Mouse (Mus musculus): ENCODE measurements around the gene Parp3. TPM values are rescaled to one million over a fixed set of nuclear protein-coding genes. Genes with fewer than 3 reads are reported as not detected.

The Parp3 gene
- total RNA-seq, 2 experiments from 2014 or later: 3.3 to 3.5 TPM

DNA sequence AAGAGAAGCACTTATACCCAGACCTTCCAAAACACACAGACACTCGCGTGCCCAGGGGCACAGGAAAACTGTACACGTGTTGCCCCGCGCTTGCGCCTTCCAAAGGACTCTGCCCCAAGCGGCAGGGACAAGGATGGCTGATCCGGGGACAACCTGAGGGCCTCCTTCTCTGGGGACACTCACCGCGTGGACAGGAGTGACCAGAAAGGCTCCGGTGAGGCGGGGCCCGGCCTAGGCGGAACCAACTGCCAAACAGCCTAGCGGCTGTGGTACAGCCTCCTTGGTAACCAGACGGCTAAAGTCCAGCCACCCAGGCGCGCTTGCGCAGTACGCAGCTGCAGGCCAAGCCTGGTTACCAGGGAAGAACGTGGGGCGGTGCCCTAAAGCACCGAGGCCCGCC lies 29.4 kb downstream of the Parp3 start, which contains the start of the genes Abhd14b and Abhd14a:
Abhd14b (plus strand) TSS at position 112 of the 400 bp plus-strand sequence.
Abhd14a (minus strand) TSS at position 331 of the 400 bp plus-strand sequence.
- intact Hi-C loops (cut with DNase I): loop anchor here (2.0 kb wide), 1 partner anchor 29 kb away; the partner anchor contains the start of gene Parp3
- DNase-seq (ENCODE audit: low spot score in 2 of 2): peak; percentile 88 to 90

DNA sequence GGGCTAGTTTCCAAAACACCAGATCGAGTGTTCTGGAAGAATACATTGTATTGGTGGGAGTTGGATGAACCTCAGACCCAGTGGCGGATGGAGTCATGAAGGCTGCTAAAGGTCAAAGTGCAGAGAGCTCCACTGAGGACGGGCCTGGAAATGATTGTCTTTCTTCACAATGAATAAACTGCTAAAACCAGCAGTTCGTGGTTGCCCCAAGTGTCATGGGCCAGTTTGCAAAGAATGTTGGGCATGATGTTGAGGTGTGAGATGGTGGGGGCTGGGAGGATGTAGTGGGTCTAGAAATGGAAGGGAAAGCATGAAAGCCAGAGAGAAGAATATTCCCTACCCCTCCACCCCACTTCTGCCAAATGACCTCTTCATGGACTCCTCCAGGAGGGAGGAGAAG lies 31.9 kb downstream of the Parp3 start:
- intact Hi-C loops (cut with DNase I): no loop called here
- DNase-seq (ENCODE audit: low spot score in 2 of 2): no peak

DNA sequence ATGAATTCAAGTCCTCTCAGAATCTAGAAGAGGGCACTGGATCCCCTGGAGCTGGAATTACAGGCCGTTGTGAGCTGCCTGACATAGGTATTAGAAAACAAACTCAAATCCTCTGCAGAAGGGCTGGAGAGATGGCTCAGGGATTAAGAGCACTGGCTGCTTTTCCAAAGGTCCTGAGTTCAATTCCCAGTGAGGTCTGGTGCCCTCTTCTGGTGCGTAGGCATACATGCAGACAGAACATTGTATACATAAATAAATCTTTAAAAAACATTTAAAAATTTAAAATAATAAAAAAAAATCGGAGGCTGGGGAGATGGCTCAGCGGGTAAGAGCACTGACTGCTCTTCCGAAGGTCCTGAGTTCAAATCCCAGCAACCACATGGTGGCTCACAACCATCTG lies 34.1 kb downstream of the Parp3 start:
- intact Hi-C loops (cut with DNase I): no loop called here
- no peak for DNase-seq (ENCODE audit: low spot score in 2 of 2)

DNA sequence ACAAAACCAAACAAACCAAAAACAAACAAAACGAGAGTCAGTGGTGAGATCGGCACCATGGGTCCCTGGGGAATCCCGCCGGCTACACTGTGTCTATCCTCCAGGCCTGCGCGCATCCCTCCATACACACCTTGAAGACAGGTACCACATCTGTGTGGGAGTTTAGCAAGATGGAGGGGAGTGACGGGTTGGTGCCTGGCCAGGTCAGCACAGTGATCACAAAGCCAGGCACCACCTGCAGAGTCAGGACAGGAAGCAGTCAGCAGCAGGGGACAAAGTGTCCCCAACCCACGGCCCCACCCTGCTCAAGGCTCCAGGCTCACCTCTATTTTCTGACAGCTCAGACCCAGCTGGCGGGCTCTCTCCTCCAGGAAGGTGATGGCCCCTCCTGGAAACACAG lies 40.2 kb downstream of the Parp3 start:
- no peak for DNase-seq (ENCODE audit: low spot score in 2 of 2)
- intact Hi-C loops (cut with DNase I): no loop called here

DNA sequence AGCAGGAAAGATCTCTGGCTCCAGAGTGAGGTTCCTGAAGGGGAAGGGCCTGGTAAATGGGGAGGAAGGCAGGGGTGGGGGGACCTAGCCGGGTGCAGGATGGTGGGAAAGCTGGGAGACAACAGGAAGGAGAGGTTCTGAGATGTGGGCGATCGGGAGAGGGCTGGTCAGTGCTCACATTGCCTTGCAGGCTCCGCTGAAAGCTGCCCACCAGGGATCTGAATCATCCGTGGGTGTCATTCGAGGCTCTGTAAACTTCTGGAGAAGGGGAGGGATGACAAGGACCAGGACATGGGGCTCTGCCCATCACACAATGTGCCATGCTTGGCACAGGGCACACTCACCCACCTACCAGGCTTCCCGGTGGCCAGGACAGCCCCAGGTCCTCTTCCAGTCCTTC lies 43.4 kb downstream of the Parp3 start:
- DNase-seq (ENCODE audit: low spot score in 2 of 2): peak; percentile 38 to 52

DNA sequence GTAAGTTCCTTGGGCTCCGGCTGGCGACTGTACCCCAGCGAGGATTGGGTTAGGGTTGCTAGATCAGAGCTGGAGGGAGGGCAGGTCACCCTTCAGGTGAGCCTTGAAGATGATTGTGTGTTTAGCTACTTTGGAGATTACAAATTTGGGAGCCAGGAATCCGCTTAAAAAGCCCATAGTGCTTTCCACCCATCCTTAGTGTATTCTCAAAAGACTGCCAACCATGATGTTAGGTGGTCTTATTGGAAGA lies 46.8 kb downstream of the Parp3 start:
- intact Hi-C loops (cut with DNase I): no loop called here
- DNase-seq (ENCODE audit: low spot score in 2 of 2): no peak

More for the DNA sequence above, 43.4 kb downstream of the Parp3 start:
- intact Hi-C loops (cut with DNase I): no loop called here

DNA sequence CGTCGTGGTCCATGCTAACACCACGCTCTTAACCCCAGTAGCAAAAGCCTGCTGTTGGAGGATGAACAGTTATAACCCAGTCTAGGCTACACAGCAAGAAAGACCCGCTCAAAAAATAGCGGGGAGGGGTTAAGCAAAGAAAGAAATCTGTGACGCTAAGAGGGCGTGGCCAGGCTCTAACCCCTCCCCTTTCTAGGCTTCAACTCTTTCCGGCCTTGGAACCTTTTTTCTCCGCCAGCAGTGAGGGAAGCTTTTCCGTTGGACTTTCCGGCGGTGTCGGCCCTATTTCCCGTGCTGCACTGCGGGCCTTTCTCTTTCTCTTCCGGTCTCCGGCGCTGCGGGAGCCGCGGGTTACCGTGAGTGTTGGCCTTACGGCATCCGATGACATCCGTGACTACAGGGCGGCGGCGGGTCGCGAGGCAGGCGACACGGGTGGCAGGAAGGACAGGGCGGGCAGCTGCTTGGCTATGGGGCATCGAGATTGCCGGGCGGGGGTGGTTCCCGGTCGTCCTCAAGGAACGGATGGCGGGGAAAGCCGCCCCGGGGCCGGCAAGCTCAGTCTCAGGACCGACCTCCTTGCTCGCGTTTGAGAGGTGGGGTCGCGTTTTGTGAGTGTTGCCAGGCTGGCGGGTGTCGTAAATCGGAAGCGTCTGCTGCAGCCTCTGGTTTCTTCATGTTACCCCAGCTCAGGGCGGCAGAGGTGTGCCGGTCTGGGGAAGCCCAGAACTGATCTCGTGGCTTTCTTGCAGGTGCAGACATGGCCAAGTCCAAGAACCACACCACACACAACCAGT lies 47.3 kb downstream of the Parp3 start, which contains the start of gene Rpl29:
Rpl29 (plus strand) TSS at position 234 of the 794 bp plus-strand sequence.
- peak; percentile 94 to 95 for DNase-seq (ENCODE audit: low spot score in 2 of 2)
- intact Hi-C loops (cut with DNase I): loop anchor here (10.0 kb wide), 1 partner anchor 225 kb away; the partner anchor contains the start of gene Twf2

DNA sequence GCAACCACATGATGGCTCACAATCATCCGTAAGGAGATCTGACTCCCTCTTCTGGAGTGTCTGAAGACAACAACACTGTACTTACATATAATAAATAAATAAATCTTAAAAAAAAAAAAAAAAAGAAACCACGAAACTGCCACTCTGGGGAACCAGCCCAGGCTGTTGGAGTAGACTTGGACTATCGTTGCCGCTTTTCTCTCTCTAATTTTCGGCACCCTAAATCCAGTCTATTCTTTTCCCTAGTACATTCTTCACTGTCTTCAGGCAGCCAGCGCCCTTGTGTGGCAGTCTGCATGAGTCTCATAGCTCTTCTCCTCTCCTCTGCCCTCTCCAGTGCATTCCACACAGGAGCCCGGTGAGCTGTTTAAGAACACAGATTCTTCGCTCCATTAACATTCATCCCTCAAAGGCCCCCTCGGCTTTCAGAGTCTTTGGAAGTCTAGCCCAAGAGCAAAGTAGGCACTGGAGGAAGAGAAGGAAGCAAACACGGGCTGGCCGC lies 48.0 kb downstream of the Parp3 start:
- DNase-seq (ENCODE audit: low spot score in 2 of 2): peak in 1 of 2 experiments; percentile 44
- intact Hi-C loops (cut with DNase I): loop anchor here (10.0 kb wide), 1 partner anchor 224 kb away; the partner anchor contains the start of gene Twf2

DNA sequence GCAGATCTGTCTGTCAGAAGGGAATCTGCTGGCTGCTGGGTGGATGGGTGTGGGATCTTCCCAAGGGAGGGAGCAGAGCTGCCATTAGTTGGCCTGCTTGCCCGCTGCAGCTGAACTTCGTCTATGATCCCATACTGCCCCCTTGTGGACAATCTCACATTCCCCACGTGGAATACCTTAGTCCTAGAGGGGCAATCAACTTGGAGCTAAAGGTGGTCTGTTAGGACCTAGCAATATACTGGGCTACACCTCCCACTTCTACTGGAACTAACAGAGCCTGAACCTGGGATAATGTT lies 54.9 kb downstream of the Parp3 start:
- intact Hi-C loops (cut with DNase I): loop anchor here (1.0 to 10.0 kb wide), 4 partner anchors 53 to 217 kb away; partner anchors contain the start of genes Dusp7 and Twf2
- peak; percentile 93 to 94 for DNase-seq (ENCODE audit: low spot score in 2 of 2)

DNA sequence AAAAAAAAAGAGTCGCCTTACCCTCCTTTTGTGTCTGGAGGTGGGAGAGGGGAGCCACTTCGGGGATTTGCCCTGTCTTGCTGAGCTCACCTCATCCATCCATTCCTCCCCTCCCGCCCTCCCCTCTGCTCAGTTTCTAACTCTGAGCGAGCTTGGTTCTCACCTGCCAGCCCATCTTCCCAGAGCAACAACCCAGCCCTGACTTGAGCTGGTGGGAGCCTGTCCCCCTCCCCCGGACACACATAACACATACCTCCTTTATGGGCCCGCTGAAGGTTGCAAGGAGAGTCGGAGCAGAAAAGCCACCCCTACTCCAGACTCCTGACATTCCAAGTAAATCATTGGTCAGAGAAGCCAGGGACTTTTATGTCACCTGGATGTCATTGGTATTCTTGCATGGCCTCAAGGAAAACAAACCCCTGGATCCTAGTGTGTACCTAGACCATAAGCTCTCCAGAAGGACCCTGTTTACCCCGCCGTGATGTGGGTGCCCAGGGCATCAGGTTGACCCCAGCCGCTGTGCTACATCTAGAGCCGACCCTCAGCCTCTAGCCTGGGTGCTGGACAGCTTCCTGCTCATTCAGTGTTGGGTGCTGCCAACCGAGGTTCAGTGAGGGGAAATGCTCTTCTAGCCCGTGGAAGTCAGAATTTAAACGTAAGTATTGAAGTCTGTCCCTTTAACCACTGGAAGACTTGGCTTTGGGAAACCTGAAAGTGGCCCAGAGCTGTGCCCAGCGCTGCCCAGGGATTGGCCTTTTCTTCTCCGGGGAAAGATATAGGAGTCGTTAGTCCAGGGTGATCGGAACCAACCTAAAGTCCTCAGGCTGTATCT lies 55.5 kb downstream of the Parp3 start:
- intact Hi-C loops (cut with DNase I): loop anchor here (1.0 to 10.0 kb wide), 4 partner anchors 52 to 216 kb away; partner anchors contain the start of genes Dusp7 and Twf2
- DNase-seq (ENCODE audit: low spot score in 2 of 2): no peak

DNA sequence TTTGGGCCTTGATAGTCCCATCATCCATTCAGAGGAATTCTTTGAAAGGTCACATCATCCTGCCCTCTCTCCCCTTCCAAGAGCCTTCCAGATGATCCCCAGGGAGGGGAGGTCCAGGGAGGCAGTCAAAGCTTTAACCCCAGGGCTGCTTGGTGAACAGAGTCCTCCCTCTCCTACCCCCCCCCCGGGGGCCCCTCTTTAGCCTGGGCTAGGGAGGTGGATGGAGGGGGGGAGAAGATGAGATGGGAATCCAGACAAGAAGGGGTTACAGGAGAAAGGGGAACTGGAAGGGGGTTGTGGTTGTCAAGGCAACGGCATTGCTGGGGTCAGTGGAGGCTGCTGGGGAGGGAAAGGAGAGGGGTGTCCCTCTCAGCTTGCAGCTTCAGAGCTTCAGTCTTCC lies 56.1 kb downstream of the Parp3 start:
- DNase-seq (ENCODE audit: low spot score in 2 of 2): no peak
- intact Hi-C loops (cut with DNase I): loop anchor here (1.0 to 10.0 kb wide), 4 partner anchors 52 to 216 kb away; partner anchors contain the start of genes Dusp7 and Twf2

Other genes with a start within 250 kb of the Parp3 start
- gene Alas1, start 228.3 kb downstream of the Parp3 start, total RNA-seq (2021): 100 to 1,000 TPM; 140 to 154 TPM
- 10 to 100 TPM; 17.7 to 19.3 TPM for gene Poc1a, start 195.9 kb downstream of the Parp3 start, total RNA-seq (2021)
- 100 to 1,000 TPM in 1 of 2 experiments, 10 to 100 TPM in 1; 95.1 to 102 TPM for gene Dusp7, start 108.3 kb downstream of the Parp3 start, total RNA-seq (2021)
- 100 to 1,000 TPM; 336 to 343 TPM for gene Rpl29, start 47.5 kb downstream of the Parp3 start, total RNA-seq (2021)
- 10 to 100 TPM in 1 of 2 experiments, 1 to 10 TPM in 1; 7.9 to 11.1 TPM for gene Acy1, start 38.6 kb downstream of the Parp3 start, total RNA-seq (2021)
- 1 to 10 TPM; 7.7 to 8.1 TPM for gene Abhd14b, start 29.5 kb downstream of the Parp3 start, total RNA-seq (2021)
- 10 to 100 TPM; 48.7 to 54.1 TPM for gene Abhd14a, start 29.3 kb downstream of the Parp3 start, total RNA-seq (2021)
- 100 to 1,000 TPM; 151 to 170 TPM for gene Pcbp4, start 23.7 kb downstream of the Parp3 start, total RNA-seq (2021)
- 1 to 10 TPM; 3.7 to 5.8 TPM for gene Gpr62, start 11.0 kb downstream of the Parp3 start, total RNA-seq (2021)
- gene Rrp9, start 986 bp downstream of the Parp3 start, total RNA-seq (2021): 10 to 100 TPM; 34.1 to 47.5 TPM
- not detected for gene Iqcf1, start 23.0 kb upstream of the Parp3 start, total RNA-seq (2021)
- gene Iqcf5, start 37.6 kb upstream of the Parp3 start, total RNA-seq (2021): 1 to 10 TPM in 1 of 2 experiments, not detected in 1; 1.7 TPM
- not detected for gene Iqcf3, start 84.7 kb upstream of the Parp3 start, total RNA-seq (2021)
- gene Iqcf4, start 94.0 kb upstream of the Parp3 start, total RNA-seq (2021): not detected
- not detected for gene Iqcf6, start 149.6 kb upstream of the Parp3 start, total RNA-seq (2021)
- 10 to 100 TPM; 62.1 to 69.6 TPM for gene Grm2, start 179.1 kb upstream of the Parp3 start, total RNA-seq (2021)
- gene Tex264, start 209.0 kb upstream of the Parp3 start, total RNA-seq (2021): 100 to 1,000 TPM; 103 to 117 TPM